Comparison of ENCODE assay signal across 9 mouse cellular contexts in genomic region chr9:57600620-57601352, GRCm38 (mm10). TPM values are rescaled to one million over a fixed set of nuclear protein-coding genes. Genes with fewer than 3 reads are reported as not detected.
A peak's percentile ranks its signal among the peaks of the same experiment; 100 is the strongest.
DNase-seq lines count a peak whose midpoint lies in the region; ATAC-seq lines count a peak whose summit lies in the region.
"Had no signal": no experiment of that assay in that cellular context is flagged by ENCODE, and none has a peak within 500 bp of the region (broad histone marks: within the 10 kb centered on the region; RNA-seq: fewer than 3 reads in every experiment).

No protein-coding gene starts in this region.

- no peak overlapping the region for H3K4me3 ChIP-seq in kidney, embryonic 14.5 days (ENCODE audit: low read length)

- no peak overlapping the region for H3K27ac ChIP-seq in kidney, embryonic 14.5 days (ENCODE audit: low read depth, low read length)

- H3K36me3 ChIP-seq in kidney, embryonic 14.5 days (ENCODE audit: control insufficient read depth, insufficient read depth, low read length): no peaks in the 10 kb centered on the region

- no peak overlapping the region for H3K9ac ChIP-seq in kidney, embryonic 14.5 days (ENCODE audit: low read depth, low read length)

- peak; percentile 53; the same call in 1 of the 2 replicates for ATAC-seq in kidney, embryonic 14.5 days (ENCODE audit: low FRiP score, low TSS enrichment)
- no peak for ATAC-seq in frontal cortex, adult (ENCODE audit: low TSS enrichment)

- no peak overlapping the region for H3K4me2 ChIP-seq in kidney, embryonic 14.5 days (replicated peaks; ENCODE audit: low read depth, low read length)

- no peaks in the 10 kb centered on the region for H3K9me3 ChIP-seq in kidney, embryonic 14.5 days (ENCODE audit: control insufficient read depth, low read length)

- H3K27me3 ChIP-seq in kidney, embryonic 14.5 days (ENCODE audit: control insufficient read depth, insufficient read depth, low read length): no peaks in the 10 kb centered on the region

- peaks cover 14% of the 10 kb centered on the region for H3K4me1 ChIP-seq in kidney, embryonic 14.5 days (ENCODE audit: control insufficient read depth, insufficient read depth, low read length)

- 4% methylated on average over 3 of the region's 3 CpGs for WGBS in kidney, embryonic 14.5 days

- no peak for DNase-seq in kidney, adult 11 months
- DNase-seq in ZHBTc4 (ENCODE audit: low read depth, low spot score): peak; percentile 46
- peak; percentile 26 for DNase-seq in forelimb bud, embryonic 11.5 days (ENCODE audit: low read depth, low spot score)
- DNase-seq in lung, postnatal 4 days: peak; percentile 39 to 63
- no peak for DNase-seq in gastrocnemius, postnatal 10 days
- no peak for DNase-seq in thymus, postnatal 0 days (ENCODE audit: low spot score)
- DNase-seq: adrenal gland, postnatal 36 days had no signal

RNA-seq across cellular contexts. Expression of gene Cplx3, which starts 5.3 kb away (rescaled TPM):
- polyA plus RNA-seq in kidney, embryonic 14.5 days (2014; fragmentation: Nextera tagmentation; extraction: Ambion mirVana): not detected in 2 replicates
- not detected for total RNA-seq in gastrocnemius, postnatal 10 days (2021)
- polyA plus RNA-seq in thymus, postnatal 0 days (2015; fragmentation: Nextera tagmentation; extraction: Ambion mirVana): 0.18 TPM in 1 of 2 replicates, not detected in the other
- total RNA-seq: adrenal gland, postnatal 36 days had no signal

RNA-seq across cellular contexts. Expression of gene Ulk3, which starts 11.5 kb away (rescaled TPM):
- polyA plus RNA-seq in kidney, embryonic 14.5 days (2014; fragmentation: Nextera tagmentation; extraction: Ambion mirVana): 5.4 and 13.7 TPM in 2 replicates
- total RNA-seq in gastrocnemius, postnatal 10 days (2021): 10 to 100 TPM in 1 of 2 experiments, 1 to 10 TPM in 1; 7.6 to 12.2 TPM
- polyA plus RNA-seq in thymus, postnatal 0 days (2015; fragmentation: Nextera tagmentation; extraction: Ambion mirVana): 11.1 and 13.9 TPM in 2 replicates

RNA-seq across cellular contexts. Expression of gene Lman1l, which starts 19.8 kb away (rescaled TPM):
- polyA plus RNA-seq in kidney, embryonic 14.5 days (2014; fragmentation: Nextera tagmentation; extraction: Ambion mirVana): not detected in 2 replicates
- total RNA-seq in gastrocnemius, postnatal 10 days (2021): not detected
- polyA plus RNA-seq in thymus, postnatal 0 days (2015; fragmentation: Nextera tagmentation; extraction: Ambion mirVana): 0.16 TPM in 1 of 2 replicates, not detected in the other
- total RNA-seq: adrenal gland, postnatal 36 days had no signal

RNA-seq across cellular contexts. Expression of gene Scamp2, which starts 40.0 kb away (rescaled TPM):
- 69.2 and 71.4 TPM in 2 replicates for polyA plus RNA-seq in kidney, embryonic 14.5 days (2014; fragmentation: Nextera tagmentation; extraction: Ambion mirVana)
- 10 to 100 TPM; 52.5 to 56.3 TPM for total RNA-seq in gastrocnemius, postnatal 10 days (2021)
- polyA plus RNA-seq in thymus, postnatal 0 days (2015; fragmentation: Nextera tagmentation; extraction: Ambion mirVana): 58.4 and 65.2 TPM in 2 replicates

RNA-seq across cellular contexts. Expression of gene Mpi, which starts 48.2 kb away (rescaled TPM):
- 36.5 and 37.7 TPM in 2 replicates for polyA plus RNA-seq in kidney, embryonic 14.5 days (2014; fragmentation: Nextera tagmentation; extraction: Ambion mirVana)
- 10 to 100 TPM; 87.2 to 96.9 TPM for total RNA-seq in gastrocnemius, postnatal 10 days (2021)
- 20.9 and 21.6 TPM in 2 replicates for polyA plus RNA-seq in thymus, postnatal 0 days (2015; fragmentation: Nextera tagmentation; extraction: Ambion mirVana)

Comparison
In these comparisons a context has a peak if more than half of its experiments do, and no peak if none do; other contexts are left out.
1. DNase-seq: peak in ZHBTc4 (single experiment), forelimb bud, embryonic 11.5 days (single experiment) and lung, postnatal 4 days (2 of 2); none in kidney, adult 11 months (single experiment), gastrocnemius, postnatal 10 days (single experiment) and thymus, postnatal 0 days (single experiment).